Mouse (Mus musculus) hindbrain, embryonic 12.5 days (tissue): ENCODE data around the gene Asic3. TPM values are rescaled to one million over a fixed set of nuclear protein-coding genes. Genes with fewer than 3 reads are reported as not detected.

Experiments used
- ATAC-seq: fragments of 200-750 bp; cut with Nextera tagmentation; 2 replicates; pipeline ENCODE4 v1.8.0; 2017; ENCODE audit warnings: moderate TSS enrichment; ENCODE audit not compliant: low FRiP score
- H3K27ac ChIP-seq: fragments of 300-500 bp; sonication (generic); 2 replicates; pipeline ENCODE4 v1.5.1; 2016; ENCODE audit warnings: mild to moderate bottlenecking
- H3K27me3 ChIP-seq: fragments of 300-500 bp; sonication (generic); 2 replicates; pipeline ENCODE4 v1.6.1; 2016; ENCODE audit warnings: mild to moderate bottlenecking
- H3K36me3 ChIP-seq: fragments of 300-500 bp; sonication (generic); 2 replicates; pipeline ENCODE4 v1.6.1; 2016; ENCODE audit warnings: mild to moderate bottlenecking
- H3K4me1 ChIP-seq: fragments of 300-500 bp; sonication (generic); 2 replicates; pipeline ENCODE4 v1.6.1; 2016
- H3K4me2 ChIP-seq: fragments of 300-500 bp; sonication (generic); replicated peaks from 2 replicates; pipeline ENCODE4 v1.6.1; 2016; ENCODE audit warnings: mild to moderate bottlenecking
- H3K4me3 ChIP-seq: fragments of 300-500 bp; sonication (generic); 2 replicates; pipeline ENCODE4 v1.5.1; 2016; ENCODE audit warnings: mild to moderate bottlenecking
- H3K9ac ChIP-seq: fragments of 300-500 bp; sonication (generic); 2 replicates; pipeline ENCODE4 v1.6.1; 2016; ENCODE audit warnings: mild to moderate bottlenecking, moderate library complexity
- H3K9me3 ChIP-seq: fragments of 300-500 bp; sonication (generic); replicated peaks from 2 replicates; pipeline ENCODE4 v1.6.1; 2016; ENCODE audit warnings: mild to moderate bottlenecking
- WGBS: fragments of 180-500 bp; shearing (Covaris S2); methylation state at CpG from one replicate; pipeline ENCODE4 v1.1.7; 2016; 5-methylcytosine and 5-hydroxymethylcytosine counted together
- polyA plus RNA-seq: library from polyadenylated mRNA; unstranded; fragments of >200 nt; fragmentation: Nextera tagmentation; extraction: Ambion mirVana; gene quantifications from 2 replicates; pipeline ENCODE4 v1.2.1, GENCODE M21; 2016

Gene Asic3
- polyA plus RNA-seq, 1 experiment from 2014 or later, result 1.2 TPM

DNA sequence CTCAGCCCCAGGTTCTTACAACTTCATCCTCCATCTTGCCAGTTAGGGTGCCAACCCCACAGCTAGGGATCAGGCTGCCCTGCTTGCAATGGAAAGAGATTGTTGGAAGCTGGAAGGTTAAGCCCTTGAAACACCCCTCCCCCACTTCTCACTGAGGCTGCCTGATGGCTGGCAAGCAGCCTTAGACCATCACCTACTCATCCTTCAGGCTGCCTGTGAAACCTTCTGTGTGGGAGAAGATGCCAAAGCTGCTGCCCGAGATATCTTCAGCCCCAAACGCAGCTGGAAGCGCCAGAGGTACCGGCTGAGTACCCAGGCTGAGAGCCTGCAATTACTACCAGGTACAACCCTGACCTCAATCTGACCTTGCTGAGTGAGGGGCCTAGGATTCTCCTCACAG is 33.7 kb upstream of the Asic3 start:
- WGBS, result 69% methylated on average over 4 of the region's 4 CpGs
- no peak for ATAC-seq
- H3K27ac ChIP-seq, result no peak overlapping the region

DNA sequence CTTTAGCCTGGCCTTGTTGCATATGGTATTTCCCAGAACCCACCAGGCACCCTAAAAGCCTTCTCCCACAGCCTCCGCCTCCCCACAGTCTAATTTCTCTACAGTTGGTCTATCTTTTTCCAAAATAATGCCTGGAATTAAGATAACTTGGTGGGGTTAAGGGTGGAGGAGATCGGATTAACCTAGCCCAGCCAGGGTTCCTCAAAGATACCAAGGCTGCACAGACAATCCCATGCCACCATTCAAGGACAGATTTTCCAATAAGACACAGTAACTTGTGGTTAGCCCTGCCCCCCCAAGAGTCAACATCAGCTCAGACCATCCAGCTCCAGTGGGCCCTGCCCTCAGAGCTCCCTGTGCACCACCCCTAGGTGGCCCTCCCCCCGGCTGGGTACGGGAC is 32.7 kb upstream of the Asic3 start:
- H3K36me3 ChIP-seq, result no peaks in the 10 kb centered on the region
- H3K27me3 ChIP-seq, result peaks cover 9% of the 10 kb centered on the region
- 96% methylated on average over 4 of the region's 4 CpGs for WGBS
- no peaks in the 10 kb centered on the region for H3K9me3 ChIP-seq
- no peak overlapping the region for H3K4me2 ChIP-seq
- H3K4me1 ChIP-seq, result peaks cover 11% of the 10 kb centered on the region
- no peak overlapping the region for H3K9ac ChIP-seq
- no peak overlapping the region for H3K27ac ChIP-seq
- H3K4me3 ChIP-seq, result no peak overlapping the region
- ATAC-seq, result no peak

More for the DNA sequence above, 33.7 kb upstream of the Asic3 start:
- Histone ChIP-seq H3K4me3 (no peak overlapping the region), H3K9ac (no peak overlapping the region), H3K4me2 (no peak overlapping the region), H3K36me3 (no peaks in the 10 kb centered on the region), H3K9me3 (no peaks in the 10 kb centered on the region), H3K27me3 (peaks cover 1% of the 10 kb centered on the region; the same call in 1 of the 2 replicates), H3K4me1 (peaks cover 11% of the 10 kb centered on the region)

DNA sequence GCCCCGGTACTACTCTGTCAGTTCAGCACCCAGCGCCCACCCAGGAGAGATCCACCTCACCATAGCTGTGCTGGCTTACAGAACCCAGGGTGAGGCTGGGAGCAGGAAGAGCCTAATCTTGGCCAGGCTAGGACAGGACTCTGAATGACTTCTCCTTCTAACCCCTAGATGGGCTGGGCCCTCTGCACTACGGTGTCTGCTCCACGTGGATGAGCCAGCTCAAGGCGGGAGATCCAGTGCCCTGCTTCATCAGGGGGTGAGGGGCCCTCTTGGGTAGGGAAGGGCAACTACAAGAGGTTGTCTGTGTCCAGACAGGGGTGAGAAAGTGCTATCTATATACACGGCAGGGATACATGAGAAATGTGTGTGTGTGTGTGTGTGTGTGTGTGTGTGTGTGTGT is 31.7 kb upstream of the Asic3 start:
- Histone ChIP-seq H3K4me1 (peaks cover 11% of the 10 kb centered on the region), H3K4me3 (no peak overlapping the region), H3K27ac (no peak overlapping the region), H3K9me3 (no peaks in the 10 kb centered on the region), H3K36me3 (no peaks in the 10 kb centered on the region), H3K9ac (no peak overlapping the region), H3K4me2 (no peak overlapping the region), H3K27me3 (peaks cover 19% of the 10 kb centered on the region)
- no peak for ATAC-seq
- 74% methylated on average over 6 of the region's 6 CpGs for WGBS

DNA sequence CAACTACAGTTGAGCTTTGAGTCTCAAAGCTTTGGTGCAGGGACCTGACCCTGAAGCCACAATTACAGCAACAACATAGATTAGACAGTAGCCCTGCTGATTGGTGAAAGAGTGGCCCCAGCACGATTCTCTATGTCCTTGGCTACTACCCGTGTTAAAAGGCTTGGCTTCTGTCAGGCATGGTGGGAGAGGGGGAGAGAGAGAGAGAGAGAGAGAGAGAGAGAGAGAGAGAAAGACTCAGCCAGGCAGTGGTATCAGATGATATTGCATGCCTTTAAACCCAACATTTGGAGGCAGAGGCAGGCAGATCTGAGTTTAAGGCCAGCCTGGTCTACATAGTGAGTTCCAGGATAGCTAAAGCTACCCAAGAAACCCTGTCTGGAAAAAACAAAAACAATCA is 31.2 kb upstream of the Asic3 start:
- no peak overlapping the region for H3K27ac ChIP-seq
- H3K27me3 ChIP-seq, result peaks cover 24% of the 10 kb centered on the region
- H3K4me1 ChIP-seq, result peaks cover 14% of the 10 kb centered on the region
- ATAC-seq, result no peak
- no peak overlapping the region for H3K9ac ChIP-seq
- no peak overlapping the region for H3K4me2 ChIP-seq
- WGBS, result 56% methylated on average over 2 of the region's 2 CpGs
- no peaks in the 10 kb centered on the region for H3K36me3 ChIP-seq
- H3K9me3 ChIP-seq, result no peaks in the 10 kb centered on the region
- no peak overlapping the region for H3K4me3 ChIP-seq

DNA sequence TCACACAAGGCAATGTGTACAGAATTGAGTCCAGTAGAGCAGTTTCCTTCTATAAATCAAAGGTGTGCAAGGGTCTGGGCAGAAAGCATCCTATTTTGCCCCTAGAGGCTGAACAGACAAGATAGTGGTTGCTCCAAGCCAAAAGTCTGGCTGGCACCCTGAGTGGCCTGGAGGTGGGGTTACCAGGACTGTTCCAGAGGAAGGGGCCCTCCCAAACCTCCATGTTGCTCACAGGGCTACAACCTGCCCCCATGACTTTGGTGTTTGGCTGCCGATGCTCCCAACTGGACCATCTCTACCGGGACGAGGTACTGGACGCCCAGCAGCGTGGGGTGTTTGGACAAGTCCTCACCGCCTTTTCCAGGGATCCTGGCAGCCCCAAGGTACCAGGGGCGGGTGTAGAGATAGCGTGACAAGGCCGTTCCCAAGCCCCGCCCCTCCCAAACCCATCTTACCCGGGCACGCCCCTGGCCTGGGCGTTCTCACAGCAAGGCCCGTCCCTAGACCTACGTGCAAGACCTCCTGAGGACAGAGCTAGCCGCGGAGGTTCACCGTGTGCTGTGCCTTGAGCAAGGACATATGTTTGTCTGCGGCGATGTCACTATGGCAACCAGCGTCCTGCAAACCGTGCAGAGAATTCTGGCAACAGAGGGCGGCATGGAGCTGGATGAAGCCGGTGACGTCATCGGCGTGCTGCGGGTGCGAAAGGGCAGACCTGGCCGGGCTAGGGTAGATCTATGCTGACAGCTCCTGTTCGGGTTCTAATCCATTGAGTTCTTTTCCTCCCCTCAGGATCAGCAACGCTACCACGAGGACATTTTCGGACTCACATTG is 29.9 kb upstream of the Asic3 start:
- H3K4me1 ChIP-seq, result peaks cover 26% of the 10 kb centered on the region
- under 1% methylated on average over 34 of the region's 34 CpGs for WGBS
- peak overlapping the region; percentile 63 for H3K4me2 ChIP-seq
- peak overlapping the region; percentile 56 for H3K9ac ChIP-seq
- H3K27ac ChIP-seq, result peak overlapping the region; percentile 1; the same call in 1 of the 2 replicates
- peak; percentile 85 for ATAC-seq
- no peaks in the 10 kb centered on the region for H3K36me3 ChIP-seq
- peak overlapping the region; percentile 43 for H3K4me3 ChIP-seq
- no peaks in the 10 kb centered on the region for H3K9me3 ChIP-seq
- H3K27me3 ChIP-seq, result peaks cover 37% of the 10 kb centered on the region

DNA sequence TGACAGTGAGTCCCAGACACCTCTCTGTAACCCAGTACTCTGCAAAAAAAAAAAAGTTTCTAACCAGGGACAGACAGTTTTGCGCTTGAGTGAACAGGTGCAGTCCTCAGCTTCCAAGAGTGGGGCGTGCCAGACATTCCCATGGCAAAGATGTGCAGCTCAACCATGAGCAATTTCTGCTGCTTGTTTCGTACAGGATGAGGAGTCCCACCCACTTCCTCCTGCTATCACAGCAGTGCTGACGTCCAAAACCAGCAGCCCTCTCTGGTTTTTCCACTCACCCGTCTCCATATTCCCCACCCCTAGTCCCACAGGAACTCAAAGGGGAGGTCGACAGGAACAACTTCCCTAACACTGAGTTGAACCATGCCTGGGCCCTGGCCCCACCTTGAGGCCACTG is 28.8 kb upstream of the Asic3 start:
- WGBS, result 68% methylated on average over 6 of the region's 6 CpGs
- Histone ChIP-seq H3K27me3 (peaks cover 47% of the 10 kb centered on the region), H3K36me3 (no peaks in the 10 kb centered on the region), H3K4me3 (no peak overlapping the region), H3K4me2 (no peak overlapping the region), H3K4me1 (peaks cover 28% of the 10 kb centered on the region), H3K27ac (no peak overlapping the region), H3K9ac (no peak overlapping the region), H3K9me3 (no peaks in the 10 kb centered on the region)
- no peak for ATAC-seq

DNA sequence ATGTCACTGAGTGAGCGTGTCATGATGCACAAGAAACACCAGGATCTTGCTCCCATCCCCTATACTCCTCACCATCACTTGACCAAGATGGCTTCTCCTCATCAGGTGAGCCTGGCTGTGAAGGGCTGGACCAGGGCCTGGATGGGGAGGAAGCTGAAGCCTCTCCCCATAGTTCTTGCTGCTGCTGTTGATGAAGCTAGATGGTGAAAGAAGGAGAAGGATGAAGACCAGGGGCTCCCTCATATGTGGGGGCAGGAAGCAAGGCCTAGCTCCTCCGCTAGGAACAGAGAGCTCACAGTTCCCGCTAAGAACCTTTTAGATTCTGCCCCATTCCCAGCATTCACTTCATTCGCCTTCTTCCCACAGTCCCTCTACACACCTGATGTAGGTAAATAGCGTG is 27.8 kb upstream of the Asic3 start:
- H3K27me3 ChIP-seq, result peaks cover 54% of the 10 kb centered on the region
- no peak overlapping the region for H3K4me3 ChIP-seq
- H3K4me1 ChIP-seq, result peaks cover 28% of the 10 kb centered on the region
- H3K36me3 ChIP-seq, result no peaks in the 10 kb centered on the region
- H3K9me3 ChIP-seq, result no peaks in the 10 kb centered on the region
- H3K27ac ChIP-seq, result no peak overlapping the region
- no peak overlapping the region for H3K4me2 ChIP-seq
- no peak overlapping the region for H3K9ac ChIP-seq
- 91% methylated on average over 5 of the region's 5 CpGs for WGBS
- ATAC-seq, result no peak

DNA sequence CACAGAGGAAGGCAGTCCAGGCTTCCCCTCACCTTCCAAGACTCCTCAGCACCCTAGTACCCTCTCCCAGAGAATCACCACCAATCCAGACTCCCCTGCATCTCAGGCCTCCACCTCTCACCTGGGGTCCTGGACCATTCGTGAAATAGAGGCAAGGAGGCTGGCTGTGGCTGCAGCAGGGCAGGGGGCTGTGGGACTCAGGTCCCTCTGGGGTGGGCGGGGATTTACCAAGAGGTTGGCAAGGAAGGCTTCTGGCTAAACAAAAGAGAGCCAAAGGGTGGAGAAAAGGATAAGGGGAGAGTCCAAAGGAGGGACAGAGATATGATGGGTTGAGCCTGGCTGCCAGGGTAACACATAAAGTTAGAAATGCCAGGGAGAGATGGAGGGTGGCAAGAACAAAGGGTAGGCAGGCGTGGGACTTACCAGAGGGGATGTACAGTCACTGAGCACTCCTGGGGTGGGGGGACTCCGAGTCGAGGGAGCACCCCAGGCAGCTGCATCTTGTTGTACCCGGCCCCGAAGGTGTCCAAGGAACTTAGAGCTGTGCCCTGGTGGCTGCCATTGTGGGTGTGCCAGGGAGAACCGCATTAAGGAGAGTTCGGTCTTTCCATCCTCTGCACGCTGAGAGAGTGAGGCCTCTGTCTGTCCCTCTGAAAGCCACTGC is 27.2 kb upstream of the Asic3 start:
- Histone ChIP-seq H3K27me3 (peaks cover 54% of the 10 kb centered on the region), H3K4me1 (peaks cover 28% of the 10 kb centered on the region), H3K36me3 (no peaks in the 10 kb centered on the region), H3K27ac (no peak overlapping the region), H3K4me2 (no peak overlapping the region), H3K9me3 (no peaks in the 10 kb centered on the region), H3K9ac (no peak overlapping the region), H3K4me3 (no peak overlapping the region)
- no peak for ATAC-seq
- WGBS, result 87% methylated on average over 10 of the region's 10 CpGs

DNA sequence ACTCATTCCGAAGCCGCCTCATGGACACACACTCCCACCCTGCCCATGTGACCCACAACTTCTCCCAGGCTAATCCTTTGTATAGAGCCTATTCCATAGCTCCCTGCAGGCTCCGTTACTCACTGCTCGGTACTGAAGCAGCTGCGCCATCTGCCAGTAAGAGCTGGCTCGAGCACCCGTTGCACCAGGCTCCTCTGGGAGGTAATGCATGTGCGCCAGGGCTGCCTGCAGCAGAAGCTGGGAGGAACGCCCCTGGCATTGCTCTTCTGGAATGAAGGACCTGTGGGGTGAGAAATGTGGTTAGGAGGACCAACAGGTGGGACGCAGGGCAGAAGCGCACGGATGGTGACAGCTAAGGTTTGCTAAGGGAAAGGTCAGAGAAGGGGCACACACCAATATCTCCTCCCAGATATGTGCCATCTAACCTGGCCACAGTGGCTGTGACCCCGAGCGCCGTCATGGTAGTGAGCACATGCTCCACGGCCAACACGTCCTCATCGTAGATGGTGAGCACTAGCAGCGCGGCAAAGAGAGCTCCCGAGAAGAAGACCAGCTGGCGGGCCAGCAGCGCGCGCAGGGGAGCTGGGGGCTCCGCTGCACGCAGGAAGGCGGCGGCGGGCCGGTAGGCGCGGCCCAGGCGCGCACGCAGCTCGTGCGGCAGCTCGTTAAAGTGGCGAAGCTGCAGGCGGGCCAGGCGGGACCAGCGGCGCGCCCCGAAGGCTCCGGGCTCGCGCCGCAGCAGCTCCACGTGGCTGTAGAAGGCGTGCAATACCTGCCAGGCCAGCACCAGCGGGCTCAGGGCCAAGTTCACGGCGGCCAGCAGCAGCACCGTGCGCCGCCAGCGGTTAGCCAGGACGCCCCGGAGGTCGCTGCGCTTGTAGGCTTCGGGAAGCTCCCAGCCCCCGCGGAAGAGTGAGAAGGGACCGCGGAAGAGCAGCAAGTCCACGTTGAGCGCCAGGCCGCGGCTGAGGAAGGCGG is 25.6 kb upstream of the Asic3 start:
- Histone ChIP-seq H3K4me1 (peaks cover 28% of the 10 kb centered on the region), H3K27me3 (peaks cover 54% of the 10 kb centered on the region), H3K27ac (no peak overlapping the region), H3K9ac (peak overlapping the region; percentile 59), H3K36me3 (no peaks in the 10 kb centered on the region), H3K4me3 (peak overlapping the region; percentile 45), H3K4me2 (peak overlapping the region; percentile 90), H3K9me3 (no peaks in the 10 kb centered on the region)
- WGBS, result under 1% methylated on average over 67 of the region's 73 CpGs
- ATAC-seq, result peak; percentile 47

DNA sequence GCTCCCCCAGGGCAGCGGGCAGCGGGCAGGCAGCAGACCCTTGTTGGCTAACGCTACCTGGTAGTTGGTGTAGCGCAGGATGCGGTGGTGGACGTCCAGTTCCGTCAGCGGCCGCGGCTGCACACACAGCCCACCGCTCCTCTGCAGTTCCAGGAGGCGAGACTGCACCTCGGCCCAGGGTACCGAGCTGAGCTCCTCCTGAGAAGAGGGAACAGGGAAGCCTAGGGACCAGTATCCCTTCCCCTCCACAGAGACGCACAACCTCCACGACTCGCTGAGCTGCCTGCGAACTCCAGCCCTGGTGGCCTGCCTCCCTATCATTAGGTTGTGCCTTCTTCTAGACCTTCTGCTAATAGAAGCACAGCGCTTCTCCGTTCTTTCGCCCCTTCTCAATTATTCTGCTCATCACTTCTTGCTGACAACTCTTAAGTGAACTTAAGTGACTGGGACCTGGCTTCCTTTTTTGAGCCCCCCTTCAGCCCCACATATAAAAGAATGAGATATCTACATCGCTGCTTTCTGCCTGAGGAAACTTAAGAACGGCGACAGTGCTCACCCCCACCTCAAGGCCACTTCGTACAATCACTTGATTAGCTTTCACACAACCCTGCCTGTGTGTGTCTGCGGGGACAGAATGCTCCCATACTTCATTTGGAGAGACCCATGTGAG is 24.8 kb upstream of the Asic3 start:
- H3K4me1 ChIP-seq, result peaks cover 21% of the 10 kb centered on the region
- peak overlapping the region; percentile 90 for H3K4me2 ChIP-seq
- peaks cover 54% of the 10 kb centered on the region for H3K27me3 ChIP-seq
- no peak for ATAC-seq
- H3K9ac ChIP-seq, result peak overlapping the region; percentile 59
- WGBS, result 24% methylated on average over 26 of the region's 26 CpGs
- H3K36me3 ChIP-seq, result no peaks in the 10 kb centered on the region
- no peak overlapping the region for H3K27ac ChIP-seq
- H3K9me3 ChIP-seq, result no peaks in the 10 kb centered on the region
- H3K4me3 ChIP-seq, result peak overlapping the region; percentile 45

DNA sequence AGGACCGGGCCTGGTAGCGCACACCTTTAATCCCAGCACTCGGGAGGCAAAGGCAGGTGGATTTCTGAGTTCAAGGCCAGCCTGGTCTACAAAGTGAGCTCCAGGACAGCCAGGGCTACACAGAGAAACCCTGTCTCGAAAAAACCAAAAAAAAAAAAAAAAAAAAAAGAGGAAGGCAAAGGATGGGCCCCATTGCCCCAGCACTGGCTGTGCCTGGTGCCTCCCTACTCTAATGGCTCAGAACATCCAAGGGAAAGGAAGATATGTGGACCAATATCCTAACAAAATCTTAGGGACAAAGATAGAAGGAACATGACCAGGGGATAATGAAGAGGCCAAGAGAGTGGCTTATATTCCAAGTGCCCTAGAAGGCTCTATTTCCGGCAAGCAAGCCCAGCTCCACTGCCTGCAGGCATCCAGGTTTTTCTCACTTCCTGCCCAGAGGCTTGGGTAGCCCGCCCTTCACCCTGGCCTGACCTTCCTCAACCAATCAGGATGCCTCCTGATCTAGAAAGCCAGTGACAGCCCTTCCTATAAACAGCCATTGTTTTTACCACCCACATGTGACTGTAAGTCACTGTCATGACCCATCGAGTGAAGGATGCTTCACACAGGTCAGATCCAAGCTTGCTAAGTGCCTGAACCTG is 24.1 kb upstream of the Asic3 start:
- WGBS, result 56% methylated on average over 7 of the region's 7 CpGs
- Histone ChIP-seq H3K27ac (no peak overlapping the region), H3K4me3 (no peak overlapping the region), H3K4me2 (no peak overlapping the region), H3K9ac (no peak overlapping the region), H3K9me3 (no peaks in the 10 kb centered on the region), H3K36me3 (no peaks in the 10 kb centered on the region), H3K27me3 (peaks cover 54% of the 10 kb centered on the region), H3K4me1 (peaks cover 17% of the 10 kb centered on the region)
- ATAC-seq, result no peak
